Mouse (Mus musculus) granulocyte monocyte progenitor cell, adult 5-6 weeks (primary cell): ENCODE measurements around the gene Rbm47. TPM values are rescaled to one million over a fixed set of nuclear protein-coding genes. Genes with fewer than 3 reads are reported as not detected.
A peak's percentile ranks its signal among the peaks of the same experiment; 100 is the strongest.

Experiments used
- ATAC-seq: replicated peaks from 2 replicates; pipeline ENCODE4 v1.8.0; 2016; ENCODE audit warnings: mild to moderate bottlenecking, moderate TSS enrichment, inconsistent platforms; ENCODE audit not compliant: poor library complexity, severe bottlenecking
- total RNA-seq, 2 experiments: library from RNA; stranded (forward) in 1 of 2; stranded (reverse) in 1 of 2; fragments of 200-712, 200-1000 nt in 1 of 2; fragments of >200 nt in 1 of 2; fragmentation: Nextera tagmentation in 1 of 2; gene quantifications; 2 replicates each; pipeline ENCODE4 v1.2.3; 2014 to 2017

Rbm47 gene
- total RNA-seq, 2 experiments from 2014 or later = 3.2 to 8.9 TPM

- no peak for ATAC-seq
Measured at GRCm38 (mm10) chr5:65994643-65995042, 178.3 kb downstream of the Rbm47 start.

- ATAC-seq = peak; percentile 76
Measured at GRCm38 (mm10) chr5:65991191-65991590, 181.7 kb downstream of the Rbm47 start.

GRCm38 (mm10) chr5:65987004-65987403 is 185.9 kb downstream of the Rbm47 start:
- peak; percentile 36 for ATAC-seq

GRCm38 (mm10) chr5:65986426-65986825 is 186.5 kb downstream of the Rbm47 start:
- no peak for ATAC-seq

- no peak for ATAC-seq
Measured at GRCm38 (mm10) chr5:65975731-65976130, 197.2 kb downstream of the Rbm47 start.

- ATAC-seq = no peak
Measured at GRCm38 (mm10) chr5:65973189-65973588, 199.7 kb downstream of the Rbm47 start.

GRCm38 (mm10) chr5:65968004-65968403 is 204.9 kb downstream of the Rbm47 start:
- ATAC-seq = no peak

- no peak for ATAC-seq
Measured at GRCm38 (mm10) chr5:65967091-65967490, 205.8 kb downstream of the Rbm47 start.

Other genes starting within 250 kb of the Rbm47 start
- gene Chrna9, start 238.2 kb downstream of the Rbm47 start, total RNA-seq (2014; fragmentation: Nextera tagmentation) = not detected in 2 replicates
- gene Chrna9, start 238.2 kb downstream of the Rbm47 start, total RNA-seq (2017) = not detected in 2 replicates
- gene 9130230L23Rik, start 168.8 kb downstream of the Rbm47 start, total RNA-seq (2014; fragmentation: Nextera tagmentation) = not detected in 2 replicates
- gene 9130230L23Rik, start 168.8 kb downstream of the Rbm47 start, total RNA-seq (2017) = not detected in 2 replicates
- not detected in 2 replicates for gene Nsun7, start 86.8 kb upstream of the Rbm47 start, total RNA-seq (2014; fragmentation: Nextera tagmentation)
- not detected in 2 replicates for gene Nsun7, start 86.8 kb upstream of the Rbm47 start, total RNA-seq (2017)